12 mouse cellular contexts compared by ENCODE assay signal in the genomic region with DNA sequence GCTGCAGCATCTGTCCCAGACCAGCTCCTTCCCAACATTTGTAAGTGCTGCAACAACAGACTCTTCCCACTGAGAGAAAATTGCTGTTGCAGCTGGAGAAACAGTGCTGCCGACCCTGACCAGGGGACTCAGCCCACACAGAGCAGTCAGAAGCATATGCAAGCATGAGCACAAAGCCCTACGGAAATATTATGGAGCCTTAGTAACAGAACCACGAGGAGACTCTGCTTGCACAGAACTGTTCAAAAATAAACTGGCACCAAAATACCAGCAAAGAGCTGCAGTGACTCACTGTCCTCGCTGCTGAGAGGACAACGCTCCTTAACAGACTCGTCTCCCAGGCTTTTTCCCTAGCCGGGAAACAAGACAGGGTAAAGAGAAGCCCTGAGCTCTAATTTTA. TPM values are rescaled to one million over a fixed set of nuclear protein-coding genes. Genes with fewer than 3 reads are reported as not detected.
A peak's percentile ranks its signal among the peaks of the same experiment; 100 is the strongest.
DNase-seq lines count a peak whose midpoint lies in the region; ATAC-seq lines count a peak whose summit lies in the region.
"Had no signal": no experiment of that assay in that cellular context is flagged by ENCODE, and none has a peak within 500 bp of the region (broad histone marks: within the 10 kb centered on the region; RNA-seq: fewer than 3 reads in every experiment).

No protein-coding gene starts in this region.

- no peak for ATAC-seq in embryonic facial prominence, embryonic 15.5 days (ENCODE audit: insufficient number of reproducible peaks, low FRiP score, low TSS enrichment, low read depth)
- no peak for ATAC-seq in limb, embryonic 15.5 days (ENCODE audit: insufficient number of reproducible peaks, low FRiP score, low TSS enrichment, low read depth)
- no peak for ATAC-seq in hindbrain, embryonic 14.5 days (ENCODE audit: low FRiP score)
- ATAC-seq: hindbrain, embryonic 16.5 days had no signal

- H3K36me3 ChIP-seq in embryonic facial prominence, embryonic 15.5 days = no peaks in the 10 kb centered on the region
- no peaks in the 10 kb centered on the region for H3K36me3 ChIP-seq in embryonic facial prominence, embryonic 10.5 days (replicated peaks)
- H3K36me3 ChIP-seq in limb, embryonic 15.5 days = no peaks in the 10 kb centered on the region
- no peaks in the 10 kb centered on the region for H3K36me3 ChIP-seq in limb, embryonic 10.5 days
- no peaks in the 10 kb centered on the region for H3K36me3 ChIP-seq in hindbrain, embryonic 14.5 days (replicated peaks; ENCODE audit: control insufficient read depth, insufficient read depth)
- H3K36me3 ChIP-seq: limb, embryonic 12.5 days had no signal

- H3K4me2 ChIP-seq in embryonic facial prominence, embryonic 15.5 days (replicated peaks) = no peak overlapping the region
- no peak overlapping the region for H3K4me2 ChIP-seq in limb, embryonic 15.5 days
- no peak overlapping the region for H3K4me2 ChIP-seq in hindbrain, embryonic 14.5 days (replicated peaks)
- H3K4me2 ChIP-seq: limb, embryonic 12.5 days; midbrain, embryonic 11.5 days had no signal

- H3K9ac ChIP-seq in embryonic facial prominence, embryonic 15.5 days = no peak overlapping the region
- H3K9ac ChIP-seq in limb, embryonic 15.5 days = no peak overlapping the region
- no peak overlapping the region for H3K9ac ChIP-seq in hindbrain, embryonic 14.5 days
- H3K9ac ChIP-seq: limb, embryonic 12.5 days had no signal

- H3K4me1 ChIP-seq in embryonic facial prominence, embryonic 15.5 days = peaks cover 23% of the 10 kb centered on the region
- H3K4me1 ChIP-seq in embryonic facial prominence, embryonic 10.5 days = 0 out of 2 replicates have a peak, but pooled peaks cover 7% of the 10 kb centered on the region
- peaks cover 7% of the 10 kb centered on the region; the same call in 1 of the 2 replicates for H3K4me1 ChIP-seq in limb, embryonic 15.5 days
- 0 out of 2 replicates have a peak, but pooled peaks cover 3% of the 10 kb centered on the region for H3K4me1 ChIP-seq in limb, embryonic 10.5 days
- no peaks in the 10 kb centered on the region for H3K4me1 ChIP-seq in hindbrain, embryonic 14.5 days (replicated peaks; ENCODE audit: control insufficient read depth, insufficient read depth, low read length)
- H3K4me1 ChIP-seq: limb, embryonic 12.5 days had no signal

- no peak overlapping the region for H3K4me3 ChIP-seq in embryonic facial prominence, embryonic 15.5 days (replicated peaks)
- no peak overlapping the region for H3K4me3 ChIP-seq in embryonic facial prominence, embryonic 10.5 days
- no peak overlapping the region for H3K4me3 ChIP-seq in limb, embryonic 15.5 days
- H3K4me3 ChIP-seq in limb, embryonic 10.5 days = no peak overlapping the region
- no peak overlapping the region for H3K4me3 ChIP-seq in hindbrain, embryonic 14.5 days (replicated peaks; ENCODE audit: low read length)
- H3K4me3 ChIP-seq: limb, embryonic 12.5 days had no signal

- 0 out of 2 replicates have a peak overlapping the region, but pooled peaks have one; percentile 2 for H3K27ac ChIP-seq in embryonic facial prominence, embryonic 15.5 days (replicated peaks)
- no peak overlapping the region for H3K27ac ChIP-seq in embryonic facial prominence, embryonic 10.5 days (replicated peaks)
- 0 out of 2 replicates have a peak overlapping the region, but pooled peaks have one; percentile 11 for H3K27ac ChIP-seq in limb, embryonic 15.5 days
- no peak overlapping the region for H3K27ac ChIP-seq in limb, embryonic 10.5 days
- no peak overlapping the region for H3K27ac ChIP-seq in hindbrain, embryonic 14.5 days
- H3K27ac ChIP-seq: limb, embryonic 12.5 days had no signal

- H3K27me3 ChIP-seq in embryonic facial prominence, embryonic 15.5 days = no peaks in the 10 kb centered on the region
- no peaks in the 10 kb centered on the region for H3K27me3 ChIP-seq in embryonic facial prominence, embryonic 10.5 days (replicated peaks; ENCODE audit: low read depth, poor library complexity, severe bottlenecking)
- H3K27me3 ChIP-seq in limb, embryonic 15.5 days = no peaks in the 10 kb centered on the region
- no peaks in the 10 kb centered on the region for H3K27me3 ChIP-seq in limb, embryonic 10.5 days (ENCODE audit: low read depth, poor library complexity, severe bottlenecking)
- H3K27me3 ChIP-seq in hindbrain, embryonic 14.5 days (ENCODE audit: control insufficient read depth, insufficient read depth, low read length) = no peaks in the 10 kb centered on the region
- H3K27me3 ChIP-seq: limb, embryonic 12.5 days had no signal

- H3K9me3 ChIP-seq in embryonic facial prominence, embryonic 15.5 days (replicated peaks) = no peaks in the 10 kb centered on the region
- no peaks in the 10 kb centered on the region for H3K9me3 ChIP-seq in embryonic facial prominence, embryonic 10.5 days
- H3K9me3 ChIP-seq in limb, embryonic 15.5 days = no peaks in the 10 kb centered on the region
- no peaks in the 10 kb centered on the region for H3K9me3 ChIP-seq in limb, embryonic 10.5 days (replicated peaks)
- no peaks in the 10 kb centered on the region for H3K9me3 ChIP-seq in hindbrain, embryonic 14.5 days (ENCODE audit: control insufficient read depth, low read length)
- H3K9me3 ChIP-seq: limb, embryonic 12.5 days had no signal

- DNase-seq in embryonic facial prominence, embryonic 10.5 days (ENCODE audit: low spot score) = no peak
- DNase-seq in limb, embryonic 10.5 days (ENCODE audit: low spot score) = no peak
- peak; percentile 77 for DNase-seq in layer of hippocampus, adult 9-11 months
- DNase-seq in right cerebral cortex, postnatal 25 days = peak; percentile 59
- DNase-seq in urinary bladder, postnatal 4 days (ENCODE audit: low spot score in 2 of 2) = no peak
- no peak for DNase-seq in hindbrain, embryonic 14.5 days (ENCODE audit: low spot score)
- DNase-seq: cerebellum, adult 18-20 months had no signal

- 58% methylated on average over 7 of the region's 7 CpGs for WGBS in embryonic facial prominence, embryonic 15.5 days
- WGBS in embryonic facial prominence, embryonic 10.5 days = 81% methylated on average over 7 of the region's 7 CpGs
- 66% methylated on average over 7 of the region's 7 CpGs for WGBS in limb, embryonic 15.5 days
- 80% methylated on average over 7 of the region's 7 CpGs for WGBS in limb, embryonic 10.5 days
- WGBS in hindbrain, embryonic 14.5 days = 78% methylated on average over 7 of the region's 7 CpGs

RNA-seq across cellular contexts. Expression of a gene that starts 47.0 kb away (rescaled TPM):
- 66.8 and 67.1 TPM in 2 replicates for polyA plus RNA-seq in embryonic facial prominence, embryonic 15.5 days (2015; fragmentation: Nextera tagmentation; extraction: Ambion mirVana)
- 60.7 and 61.7 TPM in 2 replicates for polyA plus RNA-seq in embryonic facial prominence, embryonic 10.5 days (2016; fragmentation: Nextera tagmentation; extraction: Ambion mirVana)
- polyA plus RNA-seq in limb, embryonic 15.5 days (2015; fragmentation: Nextera tagmentation; extraction: Ambion mirVana) = 57.2 and 65.8 TPM in 2 replicates
- 56.9 and 61.0 TPM in 2 replicates for polyA plus RNA-seq in limb, embryonic 10.5 days (2016; fragmentation: Nextera tagmentation; extraction: Ambion mirVana)
- polyA plus RNA-seq in hindbrain, embryonic 14.5 days (2014; fragmentation: Nextera tagmentation; extraction: Ambion mirVana) = 20.5 and 21.5 TPM in 2 replicates

Comparison
In these comparisons a context has a peak if more than half of its experiments do, and no peak if none do; other contexts are left out.
1. H3K27ac ChIP-seq: peak in embryonic facial prominence, embryonic 15.5 days (single experiment) and limb, embryonic 15.5 days (single experiment); none in embryonic facial prominence, embryonic 10.5 days (single experiment), limb, embryonic 10.5 days (single experiment) and hindbrain, embryonic 14.5 days (single experiment).
2. DNase-seq: peak in layer of hippocampus, adult 9-11 months (single experiment) and right cerebral cortex, postnatal 25 days (single experiment); none in embryonic facial prominence, embryonic 10.5 days (single experiment), limb, embryonic 10.5 days (single experiment), urinary bladder, postnatal 4 days (0 of 2) and hindbrain, embryonic 14.5 days (single experiment).